Mouse (Mus musculus): ENCODE data around the gene Ezr. TPM values are rescaled to one million over a fixed set of nuclear protein-coding genes. Genes with fewer than 3 reads are reported as not detected.

Ezr gene
- polyA plus RNA-seq, 1 experiment = 44.5 TPM

DNA sequence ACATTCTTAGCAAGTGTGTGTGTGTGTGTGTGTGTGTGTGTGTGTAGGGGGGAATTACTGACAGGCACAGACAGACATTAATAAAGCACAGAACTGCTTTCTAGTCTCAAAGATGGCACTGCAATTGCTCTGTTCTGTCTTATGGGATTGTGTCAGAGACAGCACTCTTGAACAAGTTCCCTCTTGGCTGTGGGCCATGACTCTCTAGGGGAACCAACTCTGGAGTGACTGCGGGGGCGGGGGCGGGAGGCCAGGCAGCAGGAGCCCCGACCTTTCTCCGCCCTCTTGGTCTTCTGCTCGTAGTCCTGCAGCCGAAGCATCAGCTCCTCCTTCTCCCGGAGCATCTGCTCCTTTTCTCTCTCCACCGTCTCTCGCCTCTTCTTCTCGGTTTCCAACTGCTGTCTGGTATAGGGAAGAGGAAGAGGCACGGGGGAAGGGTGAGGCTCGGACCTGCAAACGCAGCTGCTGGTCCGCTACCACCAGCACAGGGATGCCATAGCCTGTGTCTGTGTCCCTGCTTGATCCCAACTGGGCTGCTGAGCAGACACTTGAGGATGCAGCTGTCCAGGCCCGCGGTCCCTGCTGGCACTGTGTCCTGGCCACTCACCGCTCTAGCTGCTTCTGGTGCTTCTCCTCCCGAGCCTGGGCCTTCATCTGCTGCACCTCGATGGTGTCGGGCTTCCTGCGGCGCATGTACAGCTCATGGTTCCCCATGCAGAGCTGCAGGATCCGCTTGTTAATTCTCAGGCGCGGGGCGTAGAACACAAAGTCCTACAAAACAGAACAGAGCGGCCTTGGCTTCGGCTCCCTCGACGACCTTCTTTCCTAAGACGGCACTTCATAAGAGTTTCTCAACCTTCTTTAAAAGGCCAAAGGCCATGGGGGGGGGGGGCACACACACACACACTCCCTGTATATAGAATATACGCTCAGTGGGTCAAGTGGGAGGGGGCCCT, 40.2 kb downstream of the Ezr start:
- TF ChIP-seq CTCF (IDR thresholded peaks at IDR 0.05; ENCODE audit: borderline replicate concordance, extremely low read depth, insufficient read depth, insufficient read length) (no peak), POLR2A (IDR thresholded peaks at IDR 0.05; ENCODE audit: borderline replicate concordance, extremely low read depth, insufficient read depth, insufficient read length, poor library complexity, severe bottlenecking) (no peak)
- peak; percentile 63 for DNase-seq (ENCODE audit: low read depth)

DNA sequence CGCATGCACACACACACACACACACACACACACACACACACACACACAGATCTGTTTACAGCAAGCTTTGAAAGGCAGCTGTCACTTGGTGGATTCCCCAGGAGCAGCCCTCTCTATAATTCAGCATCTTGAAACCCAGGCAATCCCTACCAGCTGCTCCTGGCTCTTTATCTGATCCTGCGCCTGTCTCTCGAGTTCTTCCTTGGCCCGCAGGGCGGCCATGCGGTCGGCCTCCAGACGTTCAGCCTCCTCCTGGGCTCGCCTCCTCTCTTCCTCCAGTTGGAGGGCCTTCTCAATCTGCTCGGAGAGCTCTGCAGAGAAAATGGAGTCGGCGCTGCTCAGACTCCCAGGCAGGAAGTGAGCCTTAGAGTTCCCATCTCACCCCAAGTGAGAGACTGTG, 41.3 kb downstream of the Ezr start:
- TF ChIP-seq POLR2A (IDR thresholded peaks at IDR 0.05; ENCODE audit: borderline replicate concordance, extremely low read depth, insufficient read depth, insufficient read length, poor library complexity, severe bottlenecking) (no peak), CTCF (IDR thresholded peaks at IDR 0.05; ENCODE audit: borderline replicate concordance, extremely low read depth, insufficient read depth, insufficient read length) (no peak)
- DNase-seq (ENCODE audit: low read depth) = peak; percentile 40

DNA sequence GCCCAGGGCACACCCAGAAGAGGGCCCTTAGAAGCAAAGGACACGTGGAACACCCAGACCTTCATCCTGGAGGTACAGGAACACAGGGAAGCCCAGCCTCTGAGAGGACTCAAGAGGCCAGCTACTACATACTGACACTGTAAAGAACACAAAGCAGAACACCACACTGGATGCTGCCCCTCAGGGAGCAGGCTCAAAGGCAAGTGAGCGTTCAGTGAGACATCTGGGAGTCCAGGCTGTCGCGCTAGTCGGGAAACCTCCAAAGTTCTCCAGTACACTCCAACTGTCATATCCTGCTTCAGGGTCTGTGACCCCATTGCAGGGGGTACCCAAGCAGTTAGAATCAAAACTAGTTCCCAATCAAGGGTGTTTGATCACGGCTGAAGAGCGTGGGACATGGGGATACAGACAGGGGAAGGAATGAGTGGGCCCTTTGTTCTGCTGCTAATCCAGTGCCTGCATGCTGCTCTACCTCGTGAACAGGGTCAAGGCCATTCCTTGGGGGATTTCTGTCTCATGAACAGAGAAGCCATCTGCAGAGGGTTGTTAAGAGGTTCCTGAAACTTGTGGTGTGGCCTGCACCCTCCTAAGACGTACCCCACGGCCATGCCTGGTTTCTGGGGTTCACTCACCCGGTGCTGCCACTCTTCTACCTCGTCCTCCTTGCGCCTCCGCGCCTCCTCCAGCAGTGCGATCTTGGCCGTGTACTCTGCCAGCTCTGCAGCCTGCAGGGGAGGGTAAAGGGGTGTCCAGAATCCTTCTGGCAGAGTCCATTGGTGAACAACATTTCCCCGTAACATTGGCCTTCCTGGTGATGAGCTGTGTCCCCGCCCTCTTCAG, 42.0 kb downstream of the Ezr start:
- no peak for TF ChIP-seq POLR2A (IDR thresholded peaks at IDR 0.05; ENCODE audit: borderline replicate concordance, extremely low read depth, insufficient read depth, insufficient read length, poor library complexity, severe bottlenecking)
- no peak for TF ChIP-seq CTCF (IDR thresholded peaks at IDR 0.05; ENCODE audit: borderline replicate concordance, extremely low read depth, insufficient read depth, insufficient read length)
- peak; percentile 41 for DNase-seq (ENCODE audit: low read depth)

DNA sequence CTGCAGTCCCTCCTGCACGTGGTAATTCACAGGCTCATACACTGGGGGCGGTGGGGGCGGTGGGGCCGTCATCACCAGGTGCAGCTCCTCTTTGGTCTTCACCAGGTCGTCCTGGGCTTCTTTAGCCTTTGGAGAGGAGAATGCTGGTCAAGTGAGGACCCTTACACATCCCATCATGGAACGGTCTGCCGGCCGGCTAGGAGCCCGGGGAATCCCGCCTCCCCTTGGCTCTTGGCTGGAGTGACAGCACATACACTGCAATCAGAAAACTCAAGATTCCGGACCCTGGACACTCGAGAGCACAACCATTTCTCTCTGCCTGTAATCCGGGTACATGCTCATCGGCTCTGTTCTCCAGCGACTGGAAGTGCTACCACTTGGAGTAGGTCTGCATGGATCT, 42.8 kb downstream of the Ezr start:
- DNase-seq (ENCODE audit: low read depth) = no peak
- TF ChIP-seq CTCF (IDR thresholded peaks at IDR 0.05; ENCODE audit: borderline replicate concordance, extremely low read depth, insufficient read depth, insufficient read length) = no peak
- no peak for TF ChIP-seq POLR2A (IDR thresholded peaks at IDR 0.05; ENCODE audit: borderline replicate concordance, extremely low read depth, insufficient read depth, insufficient read length, poor library complexity, severe bottlenecking)

DNA sequence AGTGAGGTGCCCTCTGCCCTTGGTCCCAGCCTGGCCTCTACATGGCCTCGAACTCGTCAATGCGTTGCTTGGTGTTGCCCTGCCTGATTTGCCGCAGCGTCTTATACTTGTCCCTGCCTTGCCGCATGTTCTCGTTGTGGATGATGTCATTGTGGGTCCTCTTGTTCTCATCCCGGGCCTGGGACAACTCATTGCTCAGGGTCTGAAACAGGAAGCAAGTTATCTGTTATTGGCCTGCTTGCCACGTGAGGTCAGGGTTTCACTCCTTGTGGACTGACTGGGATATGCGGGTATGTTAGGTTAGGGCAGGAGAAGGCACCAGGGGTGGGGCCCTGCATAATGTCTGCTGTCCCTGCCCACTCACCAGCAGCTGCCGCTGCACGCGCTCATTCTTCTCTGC, 43.3 kb downstream of the Ezr start:
- no peak for DNase-seq (ENCODE audit: low read depth)

DNA sequence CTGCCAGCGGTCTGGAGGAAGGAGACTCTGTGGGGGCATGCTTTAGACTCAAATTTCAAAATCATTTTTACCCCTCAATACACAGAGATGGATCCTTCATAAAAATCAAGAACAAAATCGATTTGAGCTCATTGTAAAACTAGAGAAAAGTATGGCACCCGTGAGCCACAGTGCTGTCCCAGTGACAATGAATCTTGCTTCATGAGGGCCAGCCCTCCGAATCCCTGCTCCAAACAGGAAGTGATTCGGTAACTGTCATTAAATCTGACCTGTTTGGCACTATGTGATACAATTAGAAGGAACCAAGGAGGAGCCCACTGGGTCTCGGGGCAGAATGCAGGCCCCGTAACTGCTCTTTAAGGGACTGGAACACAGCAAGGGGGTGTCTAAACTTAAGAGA, 43.7 kb downstream of the Ezr start:
- no peak for TF ChIP-seq CTCF (IDR thresholded peaks at IDR 0.05; ENCODE audit: borderline replicate concordance, extremely low read depth, insufficient read depth, insufficient read length)
- TF ChIP-seq POLR2A (IDR thresholded peaks at IDR 0.05; ENCODE audit: borderline replicate concordance, extremely low read depth, insufficient read depth, insufficient read length, poor library complexity, severe bottlenecking) = no peak
- DNase-seq (ENCODE audit: low read depth) = no peak

More for the DNA sequence above, 43.3 kb downstream of the Ezr start:
- TF ChIP-seq CTCF (IDR thresholded peaks at IDR 0.05; ENCODE audit: borderline replicate concordance, extremely low read depth, insufficient read depth, insufficient read length) = no peak
- TF ChIP-seq POLR2A (IDR thresholded peaks at IDR 0.05; ENCODE audit: borderline replicate concordance, extremely low read depth, insufficient read depth, insufficient read length, poor library complexity, severe bottlenecking) = no peak

DNA sequence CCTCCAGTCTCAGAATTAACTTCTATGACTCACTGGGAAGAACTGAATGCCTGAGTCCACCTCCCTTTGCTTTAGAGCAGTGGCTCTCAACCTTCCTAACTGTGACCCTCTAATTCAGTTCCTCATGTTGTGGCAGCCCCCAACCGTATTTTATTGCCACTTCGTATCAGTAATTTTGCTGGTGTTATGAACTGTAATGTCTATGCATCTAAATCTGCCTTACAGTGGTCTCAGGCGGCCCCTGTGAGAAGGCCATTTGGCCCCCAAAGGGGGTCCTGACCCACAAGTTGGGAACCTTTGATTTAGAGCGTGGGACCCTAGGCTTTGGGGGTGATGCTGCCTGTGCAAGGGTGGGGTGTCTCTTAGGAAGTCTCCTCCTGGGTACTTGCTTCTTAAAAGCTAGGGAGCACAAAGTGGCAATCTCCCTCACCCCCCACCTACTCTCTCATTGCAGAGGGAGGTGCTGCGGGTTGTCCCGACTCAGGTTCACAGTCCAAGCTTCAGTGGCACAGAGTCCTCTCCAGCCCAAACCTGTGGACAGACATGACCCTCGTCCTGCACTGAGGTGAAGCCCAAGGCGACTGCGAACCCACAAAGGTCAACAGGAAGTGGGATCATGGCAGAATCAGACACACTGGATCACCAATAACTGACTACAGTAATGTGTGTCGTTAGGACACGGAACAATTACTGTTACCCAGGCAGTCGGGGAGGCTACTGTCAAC, 45.1 kb downstream of the Ezr start:
- TF ChIP-seq CTCF (IDR thresholded peaks at IDR 0.05; ENCODE audit: borderline replicate concordance, extremely low read depth, insufficient read depth, insufficient read length) = no peak
- no peak for TF ChIP-seq POLR2A (IDR thresholded peaks at IDR 0.05; ENCODE audit: borderline replicate concordance, extremely low read depth, insufficient read depth, insufficient read length, poor library complexity, severe bottlenecking)
- DNase-seq (ENCODE audit: low read depth) = no peak

DNA sequence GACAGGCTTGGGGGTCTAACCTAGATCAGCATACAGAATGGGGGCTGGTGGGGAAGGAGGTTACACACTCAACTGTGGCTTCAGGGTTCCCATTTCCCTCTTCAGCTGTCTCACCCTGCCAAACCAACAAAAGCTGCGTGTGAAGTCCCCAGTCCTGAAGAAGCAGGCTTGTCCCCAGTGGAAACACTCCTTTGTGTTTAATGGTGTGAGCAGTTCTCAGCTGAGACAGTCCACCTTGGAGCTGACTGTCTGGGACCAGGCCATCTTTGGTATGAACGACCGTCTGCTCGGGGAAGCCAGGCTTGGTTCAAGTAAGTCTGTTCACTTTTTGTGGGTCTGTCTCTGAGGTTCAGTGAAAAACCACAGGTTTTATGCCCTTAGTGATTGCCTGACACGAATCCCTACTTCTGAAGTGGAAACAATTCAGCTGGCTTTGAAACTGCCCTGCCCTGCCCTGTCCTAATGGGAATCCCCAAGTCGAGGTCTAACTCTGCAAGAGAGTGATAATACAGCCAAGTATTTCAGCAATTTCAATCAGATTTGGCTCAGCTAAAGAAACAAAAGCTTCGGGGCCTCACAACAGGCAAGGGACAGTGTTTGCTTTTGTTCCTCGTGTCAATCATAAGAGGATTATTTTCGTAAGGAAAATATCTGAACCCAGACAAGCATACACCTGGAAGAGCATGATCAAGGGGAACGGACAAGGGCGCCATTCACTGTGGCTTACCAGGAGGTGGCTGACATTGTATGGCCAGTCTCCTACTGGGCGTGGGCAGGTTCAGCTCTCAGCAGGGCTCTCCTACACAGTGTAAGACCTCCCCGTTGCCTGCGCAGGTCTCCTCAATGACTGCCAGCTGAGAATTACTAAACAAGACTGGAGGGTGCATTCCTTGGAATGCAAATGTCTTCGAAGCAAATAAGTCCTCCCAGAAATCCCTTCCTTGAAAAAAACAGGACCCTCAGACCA, 46.0 kb downstream of the Ezr start:
- no peak for TF ChIP-seq CTCF (IDR thresholded peaks at IDR 0.05; ENCODE audit: borderline replicate concordance, extremely low read depth, insufficient read depth, insufficient read length)
- TF ChIP-seq POLR2A (IDR thresholded peaks at IDR 0.05; ENCODE audit: borderline replicate concordance, extremely low read depth, insufficient read depth, insufficient read length, poor library complexity, severe bottlenecking) = no peak

DNA sequence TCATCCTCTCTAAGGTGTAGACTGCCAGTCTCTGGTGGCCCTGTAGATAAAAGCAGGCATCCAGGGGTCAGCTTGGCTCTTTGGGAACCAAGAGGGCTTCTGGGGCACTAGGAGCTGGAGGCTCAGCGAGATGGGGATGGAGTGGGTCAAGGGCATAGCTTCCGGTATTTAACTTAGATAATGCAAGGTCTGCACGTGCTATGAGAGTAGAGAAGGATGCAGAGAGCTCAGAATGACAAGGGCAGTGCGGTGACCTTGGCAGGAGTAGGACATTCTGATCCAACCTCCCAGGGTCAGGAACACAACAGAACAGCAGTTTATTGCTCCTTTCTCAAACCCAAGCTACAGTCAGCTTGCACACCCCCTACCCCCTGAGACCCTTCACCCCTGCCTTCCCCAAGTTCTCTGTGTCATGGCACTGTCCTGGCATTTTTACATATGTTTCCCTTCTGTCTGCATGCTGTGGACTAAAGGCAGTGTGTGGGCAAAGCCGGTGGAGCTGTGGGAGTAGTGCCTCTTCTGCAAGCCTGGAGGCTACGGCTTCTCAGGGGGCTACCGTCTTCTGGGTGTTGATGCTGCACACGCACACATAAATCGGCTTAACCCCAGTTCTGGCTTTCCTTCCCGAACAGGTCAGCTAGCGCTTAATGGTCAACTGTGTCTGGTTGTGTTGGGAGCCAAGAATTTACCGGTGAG, 47.7 kb downstream of the Ezr start:
- TF ChIP-seq CTCF (IDR thresholded peaks at IDR 0.05; ENCODE audit: borderline replicate concordance, extremely low read depth, insufficient read depth, insufficient read length) (no peak), POLR2A (IDR thresholded peaks at IDR 0.05; ENCODE audit: borderline replicate concordance, extremely low read depth, insufficient read depth, insufficient read length, poor library complexity, severe bottlenecking) (no peak)
- no peak for DNase-seq (ENCODE audit: low read depth)

More for the DNA sequence above, 46.0 kb downstream of the Ezr start:
- DNase-seq (ENCODE audit: low read depth) = peak; percentile 48

Measured in brain, embryonic 14.5 days (tissue).